Mouse (Mus musculus) kidney, adult 2 months (tissue): ENCODE results near the gene Ptprn.

Source experiments
- CTCF ChIP-seq: fragments of 200-500 bp; conservative IDR thresholded peaks from 2 replicates; pipeline ENCODE4 v1.5.1; 2011; ENCODE audit warnings: low read depth, mild to moderate bottlenecking, control low read depth, low read length, moderate library complexity, mixed read lengths; ENCODE audit not compliant: insufficient read depth, insufficient read length
- POLR2A ChIP-seq: fragments of 200-500 bp; IDR thresholded peaks from one replicate; pipeline ENCODE4 v1.6.1; 2011; ENCODE audit warnings: low read depth, low read length, control low read depth

- TF ChIP-seq POLR2A (no peak), CTCF (no peak)
Observed at GRCm38 (mm10) chr1:75216797-75217585, 47.3 kb downstream of the Ptprn start.
